Mouse (Mus musculus): Measurements from ENCODE around the gene Foxred1.

GRCm38 (mm10) chr9:35198945-35199771 is 11.7 kb downstream of the Foxred1 start:
- TF ChIP-seq CTCF (IDR thresholded peaks at IDR 0.05; ENCODE audit: extremely low read depth, insufficient read length, insufficient replicate concordance, low read depth, low read length) (no peak), POLR2A (IDR thresholded peaks at IDR 0.05; ENCODE audit: low read depth, low read length) (no peak)
